Mouse (Mus musculus): ENCODE data around the gene Bag3.

GRCm38 (mm10) chr7:128541771-128542170 lies 18.4 kb downstream of the Bag3 start:
- TF ChIP-seq CTCF (IDR thresholded peaks at IDR 0.05; ENCODE audit: extremely low read depth, insufficient read depth, low read length) (no peak), POLR2A (IDR thresholded peaks at IDR 0.05; ENCODE audit: extremely low read depth, insufficient read depth, low read length) (no peak)
